Mouse (Mus musculus): ENCODE data around the gene Sox11.

Sox11 gene

DNA sequence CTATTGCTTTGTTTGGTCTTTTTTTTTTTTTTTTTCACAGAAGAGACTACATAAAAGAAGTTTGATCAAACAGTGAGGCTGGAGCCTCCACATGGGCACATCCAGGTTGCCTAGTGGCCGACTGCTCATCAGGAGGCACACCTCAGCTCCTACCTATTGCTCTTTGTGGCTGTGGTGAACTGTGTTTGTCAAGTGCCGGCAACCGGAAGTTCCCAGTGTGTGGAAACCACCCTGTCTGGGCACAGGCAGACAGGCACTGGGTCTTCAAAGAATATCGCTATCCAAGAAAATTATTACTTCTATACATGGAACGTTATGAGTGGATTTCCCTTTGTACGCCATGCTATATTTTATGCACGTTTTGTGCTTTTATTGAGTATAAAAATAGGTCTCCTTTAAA, 6.0 kb downstream of the Sox11 start:
- DNase-seq (ENCODE audit: low read depth, low spot score), result no peak

DNA sequence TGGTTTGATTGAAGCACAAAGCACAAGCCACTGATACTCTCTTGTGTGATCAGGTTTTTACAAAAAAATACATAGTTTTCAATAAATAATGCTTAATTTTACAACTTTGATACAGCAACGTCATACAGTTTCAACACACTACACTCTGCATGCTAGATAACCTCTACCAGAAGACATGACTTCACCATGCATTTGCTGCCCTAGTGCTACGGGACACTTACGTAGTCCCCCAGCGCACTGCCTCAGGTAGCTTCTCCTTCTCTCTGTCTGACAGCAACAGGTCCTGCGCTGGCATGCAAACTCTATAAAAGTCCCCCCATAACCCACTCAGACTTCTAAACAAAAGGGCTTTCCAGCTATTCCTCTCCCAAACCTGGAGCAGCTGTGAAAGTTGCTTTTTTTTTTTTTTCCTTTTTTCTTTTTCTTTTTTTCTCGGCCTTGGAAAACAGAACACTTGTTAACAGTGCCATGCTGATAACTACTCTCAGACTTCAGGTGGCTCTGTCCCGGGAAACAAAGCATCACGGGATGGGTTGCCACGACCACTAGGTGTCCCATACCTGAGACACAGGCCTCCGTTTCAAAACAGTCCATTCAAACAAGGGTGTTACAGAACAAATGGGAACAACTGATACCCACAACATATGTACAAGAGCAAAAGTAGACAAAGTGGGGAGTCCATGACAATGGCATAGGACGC, 6.9 kb downstream of the Sox11 start:
- DNase-seq (ENCODE audit: low read depth, low spot score), result peak; percentile 47

DNA sequence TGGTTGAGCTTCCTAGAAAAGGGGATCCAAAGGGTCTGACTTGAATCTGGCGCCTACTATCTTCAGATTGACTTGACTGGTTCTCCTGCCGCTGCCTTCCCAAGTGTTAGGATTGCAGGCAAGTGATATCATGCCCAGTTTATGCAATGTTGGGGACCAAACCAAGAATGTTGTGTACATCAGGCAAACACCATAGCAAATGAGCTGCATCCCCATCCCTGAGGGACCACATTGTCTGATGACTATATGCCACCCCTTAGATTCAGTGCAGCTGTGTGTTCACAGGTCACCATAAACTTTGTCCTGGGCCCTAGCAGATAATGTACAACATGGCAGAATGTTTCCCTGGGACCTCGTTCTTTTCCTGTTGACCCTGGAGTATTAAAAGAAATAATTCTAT, 8.8 kb downstream of the Sox11 start:
- no peak for DNase-seq (ENCODE audit: low read depth, low spot score)

DNA sequence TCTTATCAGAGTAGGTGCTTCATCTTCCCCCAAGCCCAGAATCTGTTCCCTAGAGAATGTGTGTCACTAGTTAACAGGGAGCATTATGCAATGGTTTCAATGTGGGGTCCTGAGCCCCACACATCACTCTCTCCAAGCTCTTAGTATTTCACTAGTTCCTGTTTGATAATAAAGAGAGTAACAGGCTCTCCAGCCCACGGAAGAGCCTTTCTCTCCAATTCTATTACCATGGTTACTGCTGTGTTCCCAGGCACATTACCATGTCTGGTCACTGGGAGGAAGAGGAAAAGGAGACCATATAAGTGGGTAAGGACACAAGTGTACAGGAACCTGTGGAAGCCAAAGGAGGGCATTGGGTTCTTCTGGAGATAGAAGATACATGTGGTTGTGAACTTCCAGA, 19.0 kb downstream of the Sox11 start:
- DNase-seq (ENCODE audit: low read depth, low spot score), result no peak

DNA sequence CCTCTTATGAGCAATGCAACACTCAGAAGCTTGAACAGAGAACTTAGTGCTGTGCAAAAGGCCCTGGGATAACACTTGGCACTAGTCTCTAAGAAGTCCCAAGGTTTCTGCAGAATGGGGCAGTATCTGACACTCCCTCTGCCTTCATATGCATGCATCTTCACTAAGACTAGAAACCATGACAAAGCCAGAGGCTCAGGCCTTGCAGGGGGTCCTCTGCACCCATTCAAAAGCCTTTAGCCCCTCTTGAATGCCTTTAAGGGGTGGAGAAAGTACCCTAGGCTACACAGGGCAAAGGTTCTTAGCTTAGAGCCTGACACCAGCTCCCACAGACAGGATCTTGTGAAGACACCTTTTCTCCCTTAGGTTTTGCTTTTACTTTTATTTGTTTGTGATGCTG, 21.7 kb downstream of the Sox11 start:
- DNase-seq (ENCODE audit: low read depth, low spot score), result peak; percentile 90

DNA sequence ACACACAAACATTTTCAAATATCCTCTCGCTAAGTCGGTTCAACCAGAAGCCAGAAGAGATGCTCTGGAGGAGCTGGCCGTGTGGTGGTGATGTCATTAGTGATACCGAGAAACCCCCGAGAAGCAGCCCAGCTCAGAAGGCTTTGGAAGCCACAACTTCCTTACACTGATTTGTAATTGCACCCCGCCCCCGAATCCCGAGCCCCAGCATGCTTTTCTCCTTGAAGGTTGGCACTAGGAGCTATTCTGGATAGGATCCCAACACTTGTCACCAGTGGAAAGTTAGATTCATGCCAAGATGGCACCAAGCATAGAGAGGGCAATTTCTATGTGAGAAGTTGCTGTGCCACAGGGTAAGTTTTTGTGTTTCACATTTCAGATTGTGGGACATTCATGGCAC, 29.4 kb downstream of the Sox11 start:
- DNase-seq (ENCODE audit: low read depth, low spot score), result no peak

DNA sequence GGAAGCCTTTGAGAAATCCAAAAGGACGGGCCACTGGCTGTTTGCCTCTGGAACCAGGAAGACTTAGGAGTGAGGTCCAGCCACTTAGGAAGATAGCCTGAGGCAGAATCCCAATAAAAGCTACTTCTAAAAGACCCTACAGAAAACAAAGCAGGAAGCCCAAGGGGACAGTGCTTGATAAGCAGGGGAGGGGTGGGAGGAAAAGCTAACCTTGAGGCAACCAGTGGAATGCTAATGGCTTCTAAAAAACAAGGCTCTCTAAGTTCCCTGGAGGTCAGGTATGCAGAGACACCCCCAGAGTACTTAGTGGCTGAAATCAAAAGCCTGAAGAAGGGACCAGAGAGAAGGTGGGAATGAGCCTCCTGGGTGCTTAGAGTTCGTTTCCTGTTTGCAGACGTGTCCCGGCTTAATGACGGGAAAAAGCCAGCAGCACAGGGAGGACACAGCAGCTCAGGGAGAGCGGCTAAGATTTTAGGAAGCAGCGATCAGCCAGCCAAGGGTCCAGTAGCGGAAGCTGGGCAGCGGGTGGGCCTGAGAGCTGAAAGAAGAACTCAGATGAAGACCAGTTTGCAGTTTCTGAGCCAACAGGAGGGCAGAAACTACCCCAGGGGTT, 30.4 kb downstream of the Sox11 start:
- DNase-seq (ENCODE audit: low read depth, low spot score), result peak; percentile 76

DNA sequence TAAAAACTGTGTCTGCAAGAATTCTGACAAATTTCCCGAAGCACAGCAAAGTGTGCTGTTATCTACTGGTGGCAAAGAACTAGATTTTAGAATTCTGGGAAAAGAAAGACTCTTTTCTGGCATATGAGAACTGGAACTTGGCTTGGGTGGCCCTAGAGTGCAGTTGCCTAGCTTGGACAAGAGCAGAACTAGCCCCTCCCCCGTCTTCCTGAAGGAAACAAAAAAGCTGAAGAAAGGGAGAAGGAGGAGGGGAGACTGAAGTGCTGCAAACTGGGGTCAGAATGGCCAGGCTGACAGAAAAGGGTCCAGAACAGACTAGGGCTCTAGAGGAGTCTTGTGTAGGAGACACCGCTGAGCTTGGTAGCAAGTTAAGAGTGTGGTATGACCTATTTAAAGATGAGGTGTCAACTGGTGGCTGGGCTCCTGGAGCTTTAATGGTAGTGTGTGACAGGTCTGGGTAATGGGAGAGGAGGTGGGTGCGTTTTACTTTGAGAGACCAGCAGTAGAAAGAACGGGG, 31.0 kb downstream of the Sox11 start:
- no peak for DNase-seq (ENCODE audit: low read depth, low spot score)

DNA sequence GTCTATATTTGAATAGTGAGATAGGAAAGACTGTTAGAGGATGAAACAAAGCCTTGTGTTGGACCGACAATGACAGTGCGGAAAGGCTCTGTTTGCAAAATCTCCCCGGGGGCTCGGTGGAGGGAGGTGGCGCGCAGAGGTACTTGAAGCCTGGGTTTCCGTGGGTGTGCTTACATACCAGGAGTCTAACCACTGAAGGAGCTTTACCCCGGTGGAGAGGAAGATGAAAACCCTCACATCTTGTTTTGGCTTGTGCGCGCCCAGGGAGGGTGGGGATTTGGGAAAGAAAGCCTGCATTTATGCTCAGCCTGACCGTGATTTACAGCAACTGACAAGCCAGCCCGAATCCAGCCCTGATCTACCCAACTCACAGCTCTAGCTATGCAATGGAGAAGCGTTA, 31.7 kb downstream of the Sox11 start:
- no peak for DNase-seq (ENCODE audit: low read depth, low spot score)

DNA sequence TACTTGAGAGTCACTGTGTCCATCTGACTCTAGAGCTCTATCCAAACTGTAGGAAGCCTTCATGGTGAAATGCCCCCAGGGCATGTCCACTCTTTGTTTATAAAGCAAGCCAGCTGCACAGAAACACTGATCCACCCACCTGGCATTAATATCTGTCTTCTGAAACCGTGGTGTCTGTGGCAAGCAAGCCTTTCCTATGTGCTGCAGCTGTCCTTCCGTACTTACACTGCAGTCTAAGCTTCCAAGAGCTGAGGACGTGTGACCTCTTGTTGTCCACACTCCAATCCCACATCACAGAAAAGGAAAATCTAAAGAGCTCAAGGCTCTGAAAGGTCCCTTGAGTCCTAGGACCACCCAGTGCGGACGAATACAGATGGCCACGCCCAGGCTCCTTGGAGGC, 32.4 kb downstream of the Sox11 start:
- no peak for DNase-seq (ENCODE audit: low read depth, low spot score)

DNA sequence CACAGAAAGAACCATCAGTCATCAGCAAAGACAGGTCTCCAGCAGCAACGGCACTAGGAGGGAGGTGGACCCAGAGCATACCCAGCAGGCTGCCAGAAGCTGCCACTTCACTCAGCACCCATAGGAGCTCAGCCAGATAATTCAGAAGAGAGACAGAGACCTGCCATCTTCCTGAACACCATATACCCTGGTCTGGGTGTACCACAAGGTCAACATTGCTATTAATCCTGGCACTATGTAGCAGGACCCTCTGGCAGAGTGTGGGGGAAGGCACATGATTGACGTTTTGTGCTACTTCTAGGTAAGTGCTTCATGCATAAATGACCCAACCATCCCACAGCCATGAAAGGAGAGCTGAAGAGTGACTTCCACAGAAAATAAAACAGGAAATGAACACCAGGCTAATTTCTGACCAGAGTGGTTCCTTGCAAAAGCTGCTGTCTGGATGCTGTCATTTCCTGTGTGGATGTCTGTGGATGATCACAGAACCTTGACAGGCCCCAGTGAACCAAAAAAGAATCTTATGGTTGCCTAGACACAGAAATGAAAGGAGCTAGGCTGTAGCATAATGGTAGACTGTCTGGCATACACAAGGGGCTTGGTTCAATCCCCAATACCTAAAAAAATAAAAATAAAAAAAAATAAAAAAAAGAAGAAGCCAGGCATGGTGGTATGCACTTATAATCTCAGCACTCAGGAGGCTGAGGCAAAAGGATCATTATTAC, 37.5 kb downstream of the Sox11 start:
- DNase-seq (ENCODE audit: low read depth, low spot score), result no peak

DNA sequence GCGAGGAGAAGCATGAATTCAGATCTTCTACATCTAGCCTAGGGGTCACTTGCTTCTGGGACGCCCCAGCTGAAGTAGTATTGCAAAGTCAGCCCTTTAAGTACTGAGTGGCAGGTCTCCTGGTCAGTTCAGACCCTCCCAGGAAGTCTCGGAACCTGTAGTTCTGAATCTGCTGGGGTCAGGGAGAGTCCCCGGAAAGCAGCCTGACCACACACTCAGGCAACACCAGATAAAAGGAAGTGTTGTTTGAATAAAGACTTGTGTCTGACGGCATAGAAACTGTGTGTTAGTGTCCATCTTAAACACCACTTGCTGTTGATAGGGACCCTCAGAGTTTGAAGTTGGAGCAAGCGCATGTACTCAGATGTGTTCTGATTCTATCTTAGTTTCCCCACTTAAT, 39.2 kb downstream of the Sox11 start:
- no peak for DNase-seq (ENCODE audit: low read depth, low spot score)

DNA sequence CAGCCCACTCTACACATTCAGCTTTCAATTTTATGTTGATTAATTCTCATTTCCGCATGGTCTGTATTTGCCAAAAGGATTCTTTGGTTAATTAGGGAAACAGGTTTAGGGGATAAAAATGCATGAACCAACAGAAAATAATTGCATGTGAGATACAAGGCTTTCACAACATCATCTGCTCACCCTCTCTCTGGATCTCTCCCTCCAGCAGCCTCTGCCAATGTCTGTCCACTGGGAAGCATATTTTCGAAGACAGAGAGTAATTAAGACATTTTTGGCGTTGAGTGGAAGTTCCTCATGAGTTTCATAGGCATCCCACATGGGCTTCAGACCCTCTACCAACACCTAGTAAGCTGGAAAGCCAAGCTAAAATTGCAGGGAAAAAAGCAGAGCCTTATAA, 43.7 kb downstream of the Sox11 start:
- DNase-seq (ENCODE audit: low read depth, low spot score), result no peak

DNA sequence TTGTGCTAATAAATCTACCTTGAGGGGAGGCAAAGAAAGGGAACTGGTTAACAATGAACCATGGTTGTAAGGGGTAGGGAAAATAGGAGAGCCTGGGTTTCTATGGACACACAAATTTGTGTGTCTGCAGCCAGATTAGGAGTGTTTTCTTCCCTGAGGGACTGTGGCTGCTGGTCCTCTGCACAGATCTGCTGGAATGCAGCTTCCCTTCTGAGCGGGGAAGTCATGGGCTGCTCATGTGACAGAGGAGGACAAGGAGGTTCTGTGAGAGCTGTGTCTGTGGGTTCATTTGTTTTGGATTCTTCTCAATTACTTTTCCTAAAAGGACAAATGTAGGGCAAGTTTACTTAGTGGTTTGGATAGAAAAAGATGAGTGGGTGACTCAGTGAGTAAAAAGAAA, 48.2 kb downstream of the Sox11 start:
- DNase-seq (ENCODE audit: low read depth, low spot score), result no peak

DNA sequence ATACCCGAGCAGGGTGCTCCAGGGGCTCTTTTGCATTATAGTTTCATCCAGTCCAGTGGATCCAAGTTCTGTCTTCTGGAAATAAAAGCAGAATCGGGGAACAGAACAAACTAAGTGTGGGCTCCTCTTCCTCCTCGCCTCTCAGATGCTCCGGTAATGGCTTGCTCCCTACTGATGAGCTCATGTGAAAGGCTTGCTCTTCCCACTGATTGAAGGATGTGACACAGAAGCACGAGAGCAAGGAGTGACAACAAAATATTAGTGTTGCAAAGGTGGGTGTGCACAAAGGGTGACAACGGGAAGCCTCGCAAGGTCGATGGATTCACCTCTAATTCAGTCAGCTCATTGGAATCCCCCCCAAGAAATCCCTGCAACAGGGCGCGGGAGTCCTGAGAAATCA, 48.6 kb downstream of the Sox11 start:
- DNase-seq (ENCODE audit: low read depth, low spot score), result no peak

DNA sequence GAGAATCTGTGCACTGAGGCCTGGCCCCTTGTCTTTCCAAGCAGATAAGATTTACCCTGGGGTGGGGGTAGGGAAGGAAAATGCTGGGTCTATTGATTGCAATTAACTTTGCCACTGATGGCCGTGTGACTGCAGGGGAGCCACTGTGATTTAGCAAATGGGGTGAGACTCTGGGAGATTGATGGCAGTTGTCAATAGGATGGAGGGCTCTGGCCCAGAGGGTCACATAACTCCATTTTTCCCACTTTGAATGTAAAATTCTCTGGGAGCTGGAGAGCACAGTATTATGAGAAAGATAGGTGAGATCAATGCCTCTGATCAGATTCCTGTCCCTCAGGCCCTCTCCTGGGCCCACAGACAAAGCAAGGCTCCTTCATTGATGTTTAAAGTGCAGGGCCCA, 49.2 kb downstream of the Sox11 start:
- DNase-seq (ENCODE audit: low read depth, low spot score), result no peak

All from ES-CJ7 (cell line).